Mouse (Mus musculus) neural tube, embryonic 15.5 days (tissue): Measurements from ENCODE around the gene Hunk. TPM values are rescaled to one million over a fixed set of nuclear protein-coding genes. Genes with fewer than 3 reads are reported as not detected.

Experiments used
- ATAC-seq: fragments of 200-750 bp; cut with Nextera tagmentation; 2 replicates; pipeline ENCODE4 v1.8.0; 2017; ENCODE audit warnings: mild to moderate bottlenecking, moderate TSS enrichment, moderate library complexity; ENCODE audit not compliant: low FRiP score
- H3K27ac ChIP-seq: fragments of 300-500 bp; sonication (generic); replicated peaks from 2 replicates; pipeline ENCODE4 v1.5.1; 2015; ENCODE audit warnings: mild to moderate bottlenecking, inconsistent platforms
- H3K27me3 ChIP-seq: fragments of 300-500 bp; sonication (generic); replicated peaks from 2 replicates; pipeline ENCODE4 v1.6.1; 2015; ENCODE audit warnings: inconsistent platforms
- H3K36me3 ChIP-seq: fragments of 300-500 bp; sonication (generic); 2 replicates; pipeline ENCODE4 v1.6.1; 2015; ENCODE audit warnings: inconsistent platforms
- H3K4me1 ChIP-seq: fragments of 300-500 bp; sonication (generic); 2 replicates; pipeline ENCODE4 v1.6.1; 2015; ENCODE audit warnings: inconsistent platforms
- H3K4me2 ChIP-seq: fragments of 300-500 bp; sonication (generic); 2 replicates; pipeline ENCODE4 v1.6.1; 2015; ENCODE audit warnings: inconsistent platforms, mild to moderate bottlenecking, moderate library complexity
- H3K4me3 ChIP-seq: fragments of 300-500 bp; sonication (generic); replicated peaks from 2 replicates; pipeline ENCODE4 v1.5.1; 2015; ENCODE audit warnings: mild to moderate bottlenecking, inconsistent platforms
- H3K9ac ChIP-seq: fragments of 300-500 bp; sonication (generic); replicated peaks from 2 replicates; pipeline ENCODE4 v1.6.1; 2015; ENCODE audit warnings: mild to moderate bottlenecking, inconsistent platforms
- H3K9me3 ChIP-seq: fragments of 300-500 bp; sonication (generic); replicated peaks from 2 replicates; pipeline ENCODE4 v1.6.1; 2016; ENCODE audit warnings: inconsistent platforms
- WGBS: fragments of 180-500 bp; shearing (Covaris S2); methylation state at CpG from one replicate; pipeline ENCODE4 v1.1.7; 2015; ENCODE audit warnings: mixed read lengths; 5-methylcytosine and 5-hydroxymethylcytosine counted together
- polyA plus RNA-seq: library from polyadenylated mRNA; unstranded; fragments of >200 nt; fragmentation: Nextera tagmentation; extraction: Ambion mirVana; gene quantifications from 2 replicates; pipeline ENCODE4 v1.2.1, GENCODE M21; 2015

Gene Hunk
- polyA plus RNA-seq, 1 experiment from 2014 or later, result 5.1 TPM

GRCm38 (mm10) chr16:90394761-90395160, 8.9 kb downstream of the Hunk start:
- no peaks in the 10 kb centered on the region for H3K9me3 ChIP-seq
- no peak for ATAC-seq
- WGBS, result 46% methylated on average over 4 of the region's 4 CpGs
- H3K4me1 ChIP-seq, result peaks cover 19% of the 10 kb centered on the region
- no peak overlapping the region for H3K4me2 ChIP-seq
- H3K4me3 ChIP-seq, result no peak overlapping the region
- H3K36me3 ChIP-seq, result peaks cover 8% of the 10 kb centered on the region; the same call in 1 of the 2 replicates
- no peak overlapping the region for H3K27ac ChIP-seq
- no peak overlapping the region for H3K9ac ChIP-seq
- H3K27me3 ChIP-seq, result no peaks in the 10 kb centered on the region

- ATAC-seq, result no peak
- 76% methylated on average over 11 of the region's 11 CpGs for WGBS
- no peak overlapping the region for H3K4me2 ChIP-seq
Observed at GRCm38 (mm10) chr16:90395996-90396556, 10.3 kb downstream of the Hunk start.

GRCm38 (mm10) chr16:90396882-90397281, 11.1 kb downstream of the Hunk start:
- Histone ChIP-seq H3K36me3 (no peaks in the 10 kb centered on the region), H3K4me1 (peaks cover 25% of the 10 kb centered on the region), H3K4me2 (no peak overlapping the region), H3K9ac (no peak overlapping the region), H3K27ac (no peak overlapping the region), H3K9me3 (no peaks in the 10 kb centered on the region), H3K4me3 (no peak overlapping the region), H3K27me3 (no peaks in the 10 kb centered on the region)
- 93% methylated on average over 2 of the region's 2 CpGs for WGBS
- ATAC-seq, result no peak

More at GRCm38 (mm10) chr16:90395996-90396556, 10.3 kb downstream of the Hunk start:
- Histone ChIP-seq H3K9me3 (no peaks in the 10 kb centered on the region), H3K9ac (no peak overlapping the region), H3K27me3 (no peaks in the 10 kb centered on the region), H3K4me3 (no peak overlapping the region), H3K27ac (no peak overlapping the region), H3K4me1 (peaks cover 22% of the 10 kb centered on the region), H3K36me3 (peaks cover 7% of the 10 kb centered on the region; the same call in 1 of the 2 replicates)

- no peak overlapping the region for H3K27ac ChIP-seq
- no peaks in the 10 kb centered on the region for H3K36me3 ChIP-seq
- WGBS, result 11% methylated on average over 6 of the region's 9 CpGs
- H3K27me3 ChIP-seq, result no peaks in the 10 kb centered on the region
- no peak overlapping the region for H3K4me2 ChIP-seq
- H3K4me1 ChIP-seq, result peaks cover 33% of the 10 kb centered on the region
- no peak overlapping the region for H3K9ac ChIP-seq
- H3K4me3 ChIP-seq, result no peak overlapping the region
- no peak for ATAC-seq
- H3K9me3 ChIP-seq, result no peaks in the 10 kb centered on the region
Observed at GRCm38 (mm10) chr16:90400314-90400713, 14.5 kb downstream of the Hunk start.

- peak; percentile 36 for ATAC-seq
- H3K27ac ChIP-seq, result no peak overlapping the region
- peak overlapping the region; percentile 22; the same call in 1 of the 2 replicates for H3K4me2 ChIP-seq
- no peak overlapping the region for H3K4me3 ChIP-seq
- WGBS, result 21% methylated on average over 12 of the region's 12 CpGs
- no peaks in the 10 kb centered on the region for H3K9me3 ChIP-seq
- H3K4me1 ChIP-seq, result peaks cover 33% of the 10 kb centered on the region
- no peak overlapping the region for H3K9ac ChIP-seq
- H3K36me3 ChIP-seq, result no peaks in the 10 kb centered on the region
- no peaks in the 10 kb centered on the region for H3K27me3 ChIP-seq
Observed at GRCm38 (mm10) chr16:90400906-90401666, 15.3 kb downstream of the Hunk start.

- Histone ChIP-seq H3K36me3 (no peaks in the 10 kb centered on the region), H3K4me3 (no peak overlapping the region), H3K27ac (no peak overlapping the region), H3K4me1 (peaks cover 31% of the 10 kb centered on the region), H3K9me3 (no peaks in the 10 kb centered on the region), H3K9ac (no peak overlapping the region), H3K4me2 (no peak overlapping the region), H3K27me3 (no peaks in the 10 kb centered on the region)
- peak; percentile 19; the same call in 1 of the 2 replicates for ATAC-seq
- WGBS, result 60% methylated on average over 7 of the region's 7 CpGs
Observed at GRCm38 (mm10) chr16:90402292-90402691, 16.5 kb downstream of the Hunk start.

GRCm38 (mm10) chr16:90405195-90405594, 19.4 kb downstream of the Hunk start:
- Histone ChIP-seq H3K4me3 (no peak overlapping the region), H3K9ac (no peak overlapping the region), H3K27ac (no peak overlapping the region), H3K36me3 (no peaks in the 10 kb centered on the region), H3K9me3 (no peaks in the 10 kb centered on the region), H3K4me1 (peaks cover 51% of the 10 kb centered on the region), H3K27me3 (no peaks in the 10 kb centered on the region), H3K4me2 (no peak overlapping the region)
- WGBS, result 65% methylated on average over 3 of the region's 3 CpGs
- no peak for ATAC-seq

GRCm38 (mm10) chr16:90405599-90405998, 19.8 kb downstream of the Hunk start:
- H3K4me1 ChIP-seq, result peaks cover 49% of the 10 kb centered on the region
- WGBS, result 61% methylated on average over 6 of the region's 6 CpGs
- H3K4me3 ChIP-seq, result no peak overlapping the region

GRCm38 (mm10) chr16:90407541-90408289, 21.9 kb downstream of the Hunk start:
- Histone ChIP-seq H3K4me3 (no peak overlapping the region), H3K36me3 (no peaks in the 10 kb centered on the region), H3K4me1 (peaks cover 33% of the 10 kb centered on the region), H3K9ac (no peak overlapping the region), H3K9me3 (no peaks in the 10 kb centered on the region), H3K27ac (0 out of 2 replicates have a peak overlapping the region, but pooled peaks have one; percentile 33), H3K4me2 (no peak overlapping the region; the same call in 1 of the 2 replicates), H3K27me3 (no peaks in the 10 kb centered on the region)
- no peak for ATAC-seq
- 18% methylated on average over 12 of the region's 12 CpGs for WGBS

More at GRCm38 (mm10) chr16:90405599-90405998, 19.8 kb downstream of the Hunk start:
- Histone ChIP-seq H3K9ac (no peak overlapping the region), H3K9me3 (no peaks in the 10 kb centered on the region), H3K4me2 (no peak overlapping the region), H3K27ac (no peak overlapping the region), H3K36me3 (no peaks in the 10 kb centered on the region), H3K27me3 (no peaks in the 10 kb centered on the region)
- no peak for ATAC-seq

- no peaks in the 10 kb centered on the region for H3K27me3 ChIP-seq
- no peak overlapping the region for H3K27ac ChIP-seq
- no peak overlapping the region for H3K4me3 ChIP-seq
- peaks cover 2% of the 10 kb centered on the region; the same call in 1 of the 2 replicates for H3K36me3 ChIP-seq
- no peak overlapping the region for H3K4me2 ChIP-seq
- H3K4me1 ChIP-seq, result peaks cover 21% of the 10 kb centered on the region
- no peak for ATAC-seq
- WGBS, result 89% methylated on average over 8 of the region's 8 CpGs
- no peak overlapping the region for H3K9ac ChIP-seq
- H3K9me3 ChIP-seq, result no peaks in the 10 kb centered on the region
Observed at GRCm38 (mm10) chr16:90412096-90413082, 26.6 kb downstream of the Hunk start.

GRCm38 (mm10) chr16:90416621-90417020, 30.8 kb downstream of the Hunk start:
- Histone ChIP-seq H3K4me3 (no peak overlapping the region), H3K4me2 (no peak overlapping the region), H3K4me1 (peaks cover 39% of the 10 kb centered on the region), H3K9ac (no peak overlapping the region), H3K27ac (no peak overlapping the region), H3K27me3 (no peaks in the 10 kb centered on the region), H3K9me3 (no peaks in the 10 kb centered on the region), H3K36me3 (peaks cover 2% of the 10 kb centered on the region; the same call in 1 of the 2 replicates)
- ATAC-seq, result no peak
